Mouse (Mus musculus) spleen, postnatal 36 days (tissue): ENCODE data around the gene Crnn.

Experiments
- DNase-seq, 2 experiments: peaks; one replicate each; pipeline ENCODE4 v3.0.0; 2022; ENCODE audit warnings: low spot score in 2 of 2, mixed read lengths in 1 of 2

The Crnn gene

DNA sequence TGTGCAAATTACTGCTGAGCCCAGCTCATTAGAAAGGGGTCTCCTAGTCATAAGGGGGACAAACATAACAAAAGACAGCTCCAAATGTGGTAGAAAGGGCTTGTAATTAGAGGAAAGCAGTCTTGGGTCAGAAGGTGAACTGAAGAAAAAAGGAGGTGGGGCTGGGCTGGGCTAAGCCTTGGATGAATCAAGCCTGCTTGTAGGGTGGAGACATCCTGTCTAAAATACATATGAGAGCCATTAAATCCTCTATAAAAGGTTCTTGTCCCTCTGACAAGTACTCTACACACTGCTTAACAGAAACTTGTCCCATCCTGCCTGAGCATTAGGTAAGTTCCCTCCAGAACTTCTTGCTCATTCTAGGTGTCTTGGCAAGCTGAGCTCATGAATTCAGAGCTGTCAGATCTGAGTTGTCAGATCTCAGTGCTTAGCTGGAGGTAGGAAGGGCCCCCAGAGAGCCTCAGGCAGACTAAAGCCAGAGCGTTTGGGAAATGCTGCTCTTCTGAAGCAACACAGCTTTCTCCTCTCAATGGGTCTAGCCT lies at the start of gene Crnn:
Gene Crnn, plus strand, starts transcription at position 278 of the 542 bp plus-strand sequence.
- DNase-seq, result no peak

DNA sequence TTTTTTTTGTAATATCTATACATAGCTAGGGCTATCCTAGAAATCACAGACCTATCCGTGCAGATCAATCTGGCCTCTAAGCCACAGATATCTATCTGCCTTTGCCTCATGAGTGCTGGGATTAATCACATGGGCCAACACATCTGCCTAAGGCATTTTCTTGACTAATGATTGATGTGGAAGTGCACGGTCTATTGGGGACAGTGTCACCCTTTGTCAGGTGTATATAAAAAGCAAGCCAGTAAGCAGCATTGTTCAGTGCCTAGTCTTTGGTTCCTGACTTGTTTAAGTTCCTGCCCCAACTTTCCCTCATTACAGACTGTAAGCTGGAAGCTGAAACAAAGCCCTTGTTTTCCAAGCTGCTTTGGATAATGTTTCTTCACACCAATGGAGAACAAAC lies 48.1 kb upstream of the Crnn start:
- DNase-seq, result no peak

DNA sequence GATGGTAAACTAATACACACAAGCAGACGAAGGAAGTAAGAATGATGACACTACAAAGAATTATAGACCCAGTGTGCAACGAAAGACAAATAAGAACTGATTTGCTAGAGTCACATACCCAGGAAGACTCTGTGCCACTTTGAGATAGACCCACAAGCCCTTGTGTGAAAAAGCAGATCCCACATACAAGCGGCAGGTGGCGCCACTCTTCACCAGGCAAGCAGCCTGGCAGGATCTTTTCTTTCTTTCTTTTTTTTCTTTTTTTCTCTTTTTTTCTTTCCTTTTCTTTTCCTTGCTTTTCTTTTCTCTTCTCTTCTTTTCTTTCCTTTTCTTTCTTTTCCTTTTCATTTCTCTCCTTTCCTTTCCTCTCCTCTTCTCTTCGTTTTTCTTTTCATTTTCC lies 32.9 kb upstream of the Crnn start:
- no peak for DNase-seq

DNA sequence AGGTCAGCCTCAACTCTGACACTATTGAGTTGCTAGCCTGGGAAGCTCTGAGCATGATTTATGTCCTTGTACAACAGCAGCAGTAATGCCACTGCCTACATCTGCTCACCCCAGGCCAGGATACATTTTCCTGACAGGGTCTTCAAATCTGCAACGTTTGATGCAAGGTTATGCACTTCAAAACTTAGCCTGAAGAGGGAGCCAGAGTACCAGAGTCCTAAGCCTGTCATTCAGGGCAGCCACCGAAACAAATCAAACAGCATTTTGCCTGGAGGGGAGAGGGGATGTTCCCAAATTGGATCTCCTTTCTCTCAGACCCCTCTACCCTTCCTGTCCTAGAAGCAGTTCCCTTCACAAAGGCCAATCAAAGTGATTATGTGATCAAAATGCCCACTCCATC lies 30.1 kb upstream of the Crnn start:
- no peak for DNase-seq

DNA sequence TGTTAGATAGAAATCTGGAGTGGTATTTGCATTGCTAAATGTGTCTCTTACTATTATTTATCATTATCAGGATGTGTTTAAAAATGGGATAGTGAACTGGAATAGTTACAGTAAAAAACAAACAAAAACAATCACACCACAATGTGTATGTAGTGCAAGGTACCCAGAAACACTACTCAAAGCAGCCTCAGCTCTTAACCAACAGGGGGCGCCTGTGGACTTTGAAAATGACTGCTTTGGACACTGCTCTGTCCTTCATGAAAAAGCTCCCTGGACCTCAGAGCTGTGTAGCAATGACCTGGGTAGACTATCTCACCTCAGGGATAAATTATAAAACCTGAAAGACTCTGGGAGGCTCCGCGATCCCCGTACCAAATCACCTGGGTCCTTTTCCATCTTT lies 25.5 kb upstream of the Crnn start:
- no peak for DNase-seq

DNA sequence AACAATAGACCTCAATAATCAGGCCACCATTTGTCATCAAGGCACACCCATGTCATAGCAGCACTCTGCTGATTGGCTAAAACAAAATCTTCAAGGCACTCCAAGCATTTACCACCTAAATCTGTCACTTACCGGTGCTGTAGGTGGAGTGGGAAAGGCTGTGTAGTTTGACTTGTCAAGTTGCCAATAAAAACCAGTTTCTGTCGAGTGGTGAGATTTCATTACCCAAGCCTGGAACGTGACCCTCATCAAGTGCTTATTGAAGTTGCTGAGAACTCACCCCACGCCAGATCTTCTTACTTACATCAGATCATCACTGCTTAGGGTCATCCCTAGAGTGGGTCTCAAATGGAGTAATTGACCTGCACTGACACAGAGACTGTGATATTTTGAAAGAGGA lies 16.5 kb upstream of the Crnn start:
- DNase-seq, result no peak

DNA sequence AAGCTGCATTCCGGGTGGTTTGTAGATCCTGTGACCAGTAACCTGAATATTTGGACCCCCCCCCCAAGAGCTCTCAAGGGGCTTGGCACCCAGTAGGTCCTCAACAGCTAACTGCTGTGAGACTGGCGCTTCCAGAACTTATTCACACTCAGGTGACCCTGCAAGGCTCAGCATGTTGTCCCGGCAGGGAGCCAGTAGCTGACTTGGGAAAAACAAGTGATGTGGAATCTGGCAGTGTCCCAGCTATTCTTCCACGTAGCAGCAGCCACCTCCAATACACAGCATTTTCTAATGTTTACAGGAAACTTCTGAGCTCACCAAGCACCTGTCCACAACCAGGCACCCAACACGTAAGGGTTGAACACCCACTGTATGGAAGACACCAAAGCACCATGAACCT lies 15.5 kb upstream of the Crnn start:
- no peak for DNase-seq

DNA sequence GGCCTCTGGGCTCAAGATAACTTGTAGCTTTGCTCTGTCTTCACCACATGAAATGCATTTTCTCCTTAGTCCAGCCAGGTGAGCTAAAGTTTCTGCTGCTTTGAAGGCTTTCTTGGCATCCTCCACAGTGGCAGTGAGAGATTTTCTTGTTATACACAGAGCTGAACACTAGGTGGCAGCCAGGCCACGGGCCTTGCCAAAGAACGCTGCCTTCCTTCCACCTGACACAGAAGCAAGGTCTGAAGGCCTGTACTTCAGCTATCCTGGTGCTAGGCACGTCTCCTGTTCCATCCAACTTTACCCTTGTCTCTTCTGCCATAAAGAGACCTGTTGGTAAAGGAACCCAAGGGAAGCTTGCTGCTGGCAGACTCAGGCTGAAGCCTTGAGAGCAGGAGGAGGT lies 14.1 kb upstream of the Crnn start:
- no peak for DNase-seq

DNA sequence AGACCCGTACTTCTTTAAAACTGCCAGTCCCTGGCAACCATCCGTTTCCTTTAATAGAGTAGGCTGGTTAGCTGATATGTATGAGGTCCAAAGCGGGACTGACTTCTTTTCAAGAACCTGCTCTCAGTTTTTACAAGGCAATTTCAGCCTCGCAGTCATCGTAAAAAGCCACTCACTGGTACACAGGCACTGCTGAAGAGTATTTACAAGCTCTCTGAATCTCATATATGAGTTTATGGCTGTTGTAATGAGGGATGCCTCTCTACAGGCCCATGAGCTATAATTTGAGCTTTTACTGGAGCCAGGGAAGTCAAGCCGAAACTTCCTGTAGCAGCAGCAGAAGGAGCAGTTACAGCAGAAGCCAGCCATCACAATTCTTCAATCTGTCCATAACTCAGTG lies 17.9 kb downstream of the Crnn start:
- DNase-seq, result no peak

DNA sequence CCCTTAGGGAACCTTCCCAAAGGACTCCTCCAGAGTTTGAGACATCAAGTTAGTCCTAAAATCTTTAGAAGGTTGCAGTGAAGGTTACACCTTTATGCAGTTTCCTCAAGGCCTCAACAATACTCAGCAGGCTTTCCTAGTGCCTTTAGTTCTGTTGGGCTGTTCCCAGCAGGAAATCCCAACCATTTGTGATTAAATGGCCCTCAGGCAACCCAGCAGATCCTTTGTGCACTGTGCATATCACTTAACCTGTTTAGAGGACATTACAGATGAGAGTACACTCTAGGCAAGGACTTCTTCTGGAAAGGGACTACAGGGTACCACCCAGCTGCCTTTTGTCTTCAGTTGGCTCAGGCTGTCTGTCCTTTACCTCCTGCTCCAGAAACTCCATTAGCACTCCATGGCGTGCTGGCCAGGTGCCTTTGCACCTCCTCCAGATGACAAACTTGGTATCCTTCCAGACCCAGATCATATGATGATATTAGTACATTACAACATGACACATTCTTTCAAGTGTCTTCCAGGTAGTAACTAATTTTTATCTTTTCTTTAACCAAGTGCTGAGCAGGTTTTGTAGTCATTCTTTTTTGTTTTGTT lies 18.5 kb downstream of the Crnn start:
- no peak for DNase-seq

DNA sequence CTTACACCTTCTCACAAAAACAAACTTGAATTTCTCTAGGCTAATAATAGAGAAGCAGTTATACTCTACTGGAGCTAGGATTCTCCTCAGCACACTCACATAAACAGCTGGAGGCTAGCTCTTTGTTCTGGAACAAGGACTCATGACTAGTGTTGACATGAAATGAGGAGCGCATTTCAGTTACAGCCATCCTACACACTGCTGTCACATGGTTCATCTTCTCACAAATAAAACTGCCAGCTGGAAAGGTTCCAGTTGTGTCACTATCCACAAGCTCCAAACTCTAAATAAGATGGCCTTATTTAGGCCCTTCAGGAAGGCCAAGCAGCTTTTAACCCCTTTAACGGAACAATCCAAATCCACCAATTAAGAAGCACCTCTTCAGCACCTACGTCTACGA lies 36.3 kb downstream of the Crnn start:
- DNase-seq, result no peak

DNA sequence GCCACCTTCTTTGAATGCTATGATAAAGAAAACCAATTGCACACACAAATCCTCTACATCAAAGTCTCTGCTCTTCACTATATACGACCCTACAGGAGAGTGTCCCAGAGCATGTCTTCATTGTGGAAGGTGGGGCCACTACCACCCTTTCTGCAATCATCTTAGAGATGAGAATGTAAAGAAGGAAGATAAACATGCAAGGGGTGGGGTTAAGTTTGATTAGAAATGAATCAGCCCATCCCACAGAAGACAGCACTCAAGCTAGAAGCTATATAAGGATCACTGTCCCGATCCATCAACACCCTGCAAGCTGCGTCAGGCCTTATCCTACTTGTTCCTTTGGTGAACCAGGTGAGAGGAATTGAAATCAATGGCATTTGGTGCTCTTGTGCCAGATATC lies 52.4 kb downstream of the Crnn start, which contains the start of gene Flg2:
Gene Flg2, plus strand, starts transcription at position 301 of the 400 bp plus-strand sequence.
- DNase-seq, result no peak
